Mouse (Mus musculus) midbrain, embryonic 14.5 days (tissue): ENCODE measurements at regions not wholly inside any gene's neighbourhood (a gene's known extent, or its start where the extent isn't known, plus 50 kb on each side); places are given as distances from the start of the nearest gene placed in this dataset. TPM values are rescaled to one million over a fixed set of nuclear protein-coding genes. Genes with fewer than 3 reads are reported as not detected.

Source experiments
- ATAC-seq: fragments of 200-750 bp; cut with Nextera tagmentation; 2 replicates; pipeline ENCODE4 v1.8.0; 2017; ENCODE audit warnings: moderate number of reproducible peaks, moderate library complexity; ENCODE audit not compliant: low FRiP score, low TSS enrichment
- DNase-seq: peaks from one replicate; pipeline ENCODE4 v3.0.0-alpha.2; 2015
- H3K27ac ChIP-seq: fragments of 300-500 bp; sonication (generic); replicated peaks from 2 replicates; pipeline ENCODE4 v1.5.1; 2014; ENCODE audit warnings: mild to moderate bottlenecking, low read depth, low read length, moderate library complexity
- H3K27me3 ChIP-seq: fragments of 300-500 bp; sonication (generic); 2 replicates; pipeline ENCODE4 v1.6.1; 2014; ENCODE audit warnings: low read length, control low read depth, mixed read lengths; ENCODE audit not compliant: control insufficient read depth, insufficient read depth
- H3K36me3 ChIP-seq: fragments of 300-500 bp; sonication (generic); 2 replicates; pipeline ENCODE4 v1.6.1; 2014; ENCODE audit warnings: low read length, control low read depth; ENCODE audit not compliant: control insufficient read depth, insufficient read depth
- H3K4me1 ChIP-seq: fragments of 300-500 bp; sonication (generic); 2 replicates; pipeline ENCODE4 v1.6.1; 2014; ENCODE audit warnings: mild to moderate bottlenecking, antibody characterized with exemption, low read length, control low read depth; ENCODE audit not compliant: control insufficient read depth, insufficient read depth
- H3K4me2 ChIP-seq: fragments of 300-500 bp; sonication (generic); 2 replicates; pipeline ENCODE4 v1.6.1; 2014; ENCODE audit warnings: mild to moderate bottlenecking, low read length, moderate library complexity
- H3K4me3 ChIP-seq: fragments of 300-500 bp; sonication (generic); replicated peaks from 2 replicates; pipeline ENCODE4 v1.5.1; 2014; ENCODE audit warnings: low read depth, low read length
- H3K9ac ChIP-seq: fragments of 300-500 bp; sonication (generic); replicated peaks from 2 replicates; pipeline ENCODE4 v1.6.1; 2014; ENCODE audit warnings: mild to moderate bottlenecking, low read length, moderate library complexity
- H3K9me3 ChIP-seq: fragments of 300-500 bp; sonication (generic); 2 replicates; pipeline ENCODE4 v1.6.1; 2016; ENCODE audit warnings: low read length, control low read depth, mixed read lengths; ENCODE audit not compliant: control insufficient read depth
- WGBS: fragments of 180-500 bp; shearing (Covaris S2); extraction: QIAGEN DNeasy Blood & Tissue Kit; methylation state at CpG from one replicate; pipeline ENCODE4 v1.1.7; 2014; 5-methylcytosine and 5-hydroxymethylcytosine counted together
- microRNA-seq: library from miRNA; unstranded; fragments of <30 nt; microRNA quantifications from one replicate; pipeline ENCODE4, GENCODE M21; 2016

DNA sequence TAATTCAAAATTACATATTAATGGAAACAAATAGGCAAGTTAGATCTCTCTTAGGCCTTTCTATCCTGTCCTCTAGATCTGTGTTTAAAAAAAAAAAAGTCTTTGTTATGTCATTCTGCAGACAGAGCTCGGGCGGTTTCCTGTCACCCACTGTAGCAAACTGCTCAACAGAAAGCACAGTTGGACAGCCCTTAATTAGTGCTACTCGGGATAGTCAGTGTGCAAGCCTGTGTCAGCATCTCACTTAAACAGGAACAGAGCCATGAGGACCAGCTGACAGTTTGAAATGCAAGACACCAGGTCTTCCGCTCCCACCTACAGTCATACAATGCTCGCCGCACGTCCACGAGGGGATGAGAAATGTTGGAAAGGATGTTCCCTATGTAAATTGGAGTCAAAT is 170.5 kb downstream of the Nr4a2 start:
- Histone ChIP-seq H3K4me2 (no peak overlapping the region), H3K27ac (no peak overlapping the region)
- WGBS: 79% methylated on average over 8 of the region's 8 CpGs

DNA sequence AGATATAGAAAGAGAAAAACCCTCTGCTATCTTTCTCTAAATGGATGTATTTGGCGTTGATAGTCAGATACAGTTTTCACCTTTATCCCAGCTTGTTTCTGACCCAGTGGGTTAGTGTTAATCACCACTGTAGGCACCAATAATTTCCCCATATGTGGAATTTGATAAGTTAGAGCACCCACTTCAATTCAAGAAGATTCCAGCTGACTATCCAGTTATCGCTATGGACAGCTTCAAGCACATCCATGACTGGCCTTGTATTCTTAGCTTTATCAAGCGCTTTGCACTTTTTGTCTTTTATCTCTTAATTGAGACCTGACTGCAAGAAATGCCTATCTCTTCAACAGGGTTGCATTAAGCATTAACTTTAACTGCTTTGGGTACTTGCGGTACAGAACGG is 211.3 kb downstream of the Nr4a2 start:
- H3K27me3 ChIP-seq: no peaks in the 10 kb centered on the region
- 92% methylated on average over 5 of the region's 5 CpGs for WGBS
- no peak overlapping the region for H3K27ac ChIP-seq
- no peak overlapping the region for H3K9ac ChIP-seq
- H3K4me3 ChIP-seq: no peak overlapping the region
- no peaks in the 10 kb centered on the region for H3K9me3 ChIP-seq
- no peak overlapping the region for H3K4me2 ChIP-seq
- DNase-seq: no peak
- H3K36me3 ChIP-seq: no peaks in the 10 kb centered on the region
- ATAC-seq: no peak
- no peaks in the 10 kb centered on the region for H3K4me1 ChIP-seq

More for the DNA sequence above, 170.5 kb downstream of the Nr4a2 start:
- Histone ChIP-seq H3K4me3 (no peak overlapping the region), H3K4me1 (no peaks in the 10 kb centered on the region), H3K27me3 (no peaks in the 10 kb centered on the region), H3K9me3 (no peaks in the 10 kb centered on the region), H3K9ac (no peak overlapping the region), H3K36me3 (no peaks in the 10 kb centered on the region)
- DNase-seq (no peak), ATAC-seq (no peak)

DNA sequence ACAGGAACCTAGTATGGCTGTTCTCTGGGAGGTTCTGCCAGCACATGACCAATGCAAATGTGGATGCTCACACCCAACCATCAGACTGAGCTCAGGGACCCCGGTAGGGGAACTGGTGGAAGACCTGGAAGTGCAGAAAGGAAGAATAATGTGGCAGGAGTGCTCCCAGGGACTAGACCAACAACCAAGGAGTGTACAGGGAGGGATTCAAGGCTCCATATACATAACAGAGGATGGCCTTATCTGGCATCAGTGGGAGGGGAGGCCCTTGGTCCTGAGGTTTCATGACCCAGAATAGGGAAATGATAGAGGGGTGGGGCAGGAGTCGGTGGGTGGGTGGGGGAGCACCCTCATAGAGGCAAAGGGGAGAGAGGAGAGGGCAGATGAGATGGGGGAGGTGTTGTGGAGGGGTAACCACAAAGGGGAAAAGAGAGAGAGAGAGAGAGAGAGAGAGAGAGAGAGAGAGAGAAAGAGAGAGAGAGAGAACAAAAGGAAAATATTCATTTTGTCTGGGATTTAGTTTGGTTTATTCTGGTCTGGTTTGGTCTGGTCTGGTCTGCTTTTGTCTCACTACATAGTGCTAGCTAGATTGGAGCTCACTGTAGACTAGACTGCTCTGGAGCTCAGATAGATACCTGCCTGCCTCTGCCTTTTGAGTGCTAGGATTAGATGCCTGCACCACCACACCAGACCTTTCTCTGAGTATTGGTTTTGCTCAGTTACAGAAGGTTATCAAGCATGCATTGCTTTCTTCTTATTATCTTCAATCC is 214.5 kb downstream of the Nr4a2 start:
- H3K27ac ChIP-seq: no peak overlapping the region
- no peaks in the 10 kb centered on the region for H3K9me3 ChIP-seq
- DNase-seq: no peak
- H3K4me1 ChIP-seq: no peaks in the 10 kb centered on the region
- no peak overlapping the region for H3K4me3 ChIP-seq
- H3K9ac ChIP-seq: no peak overlapping the region
- H3K27me3 ChIP-seq: no peaks in the 10 kb centered on the region
- ATAC-seq: no peak; the same call in 1 of the 2 replicates
- no peaks in the 10 kb centered on the region for H3K36me3 ChIP-seq
- no peak overlapping the region for H3K4me2 ChIP-seq
- 91% methylated on average over 2 of the region's 2 CpGs for WGBS

DNA sequence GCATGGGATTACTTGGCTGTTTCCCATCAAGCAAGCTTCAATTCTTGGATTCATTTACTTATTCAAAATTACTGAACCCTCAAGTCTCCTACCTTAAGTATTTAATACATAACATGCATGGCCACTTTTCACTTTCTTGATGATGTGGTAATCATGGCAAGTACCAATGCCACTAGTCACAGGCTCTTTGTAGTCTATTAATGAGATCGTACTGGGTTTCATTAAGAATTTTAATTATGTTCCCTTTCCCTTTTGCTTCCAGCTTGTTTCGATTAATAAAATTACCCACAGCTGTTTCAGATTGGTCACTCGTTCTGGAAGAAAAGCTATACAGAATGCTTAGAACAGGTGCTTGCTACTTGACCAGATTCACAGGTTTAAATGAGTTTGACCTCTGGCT is 238.6 kb downstream of the Nr4a2 start:
- WGBS: 72% methylated on average over 3 of the region's 3 CpGs
- H3K27me3 ChIP-seq: no peaks in the 10 kb centered on the region
- no peak overlapping the region for H3K9ac ChIP-seq
- ATAC-seq: no peak
- no peaks in the 10 kb centered on the region for H3K9me3 ChIP-seq
- DNase-seq: no peak
- H3K4me3 ChIP-seq: no peak overlapping the region
- no peaks in the 10 kb centered on the region for H3K36me3 ChIP-seq
- H3K27ac ChIP-seq: no peak overlapping the region
- H3K4me1 ChIP-seq: no peaks in the 10 kb centered on the region
- H3K4me2 ChIP-seq: no peak overlapping the region

DNA sequence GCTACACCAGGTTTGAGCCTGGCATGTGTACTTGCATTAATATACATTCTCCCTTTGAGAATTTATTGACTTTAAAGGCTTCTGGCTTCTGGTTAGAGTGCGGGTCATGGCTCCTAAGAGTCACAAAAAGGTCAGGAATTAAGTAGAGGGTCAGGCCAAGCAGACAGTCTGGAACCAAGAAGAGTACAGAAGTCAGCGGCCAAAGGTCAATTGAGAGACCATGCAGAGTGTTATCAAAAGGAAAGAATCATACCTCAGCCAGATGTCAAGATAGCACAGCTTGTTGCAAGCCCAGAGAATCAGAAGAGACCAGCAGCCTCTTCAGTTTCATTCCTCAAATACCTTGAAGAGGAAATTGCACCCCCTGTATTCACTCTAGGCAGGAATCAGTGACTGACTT is 263.0 kb downstream of the Nr4a2 start:
- WGBS: 63% methylated on average over 2 of the region's 2 CpGs
- Histone ChIP-seq H3K27me3 (no peaks in the 10 kb centered on the region), H3K4me3 (no peak overlapping the region), H3K4me2 (no peak overlapping the region), H3K9me3 (no peaks in the 10 kb centered on the region), H3K27ac (no peak overlapping the region), H3K36me3 (no peaks in the 10 kb centered on the region), H3K9ac (no peak overlapping the region), H3K4me1 (no peaks in the 10 kb centered on the region)
- ATAC-seq: no peak
- no peak for DNase-seq

DNA sequence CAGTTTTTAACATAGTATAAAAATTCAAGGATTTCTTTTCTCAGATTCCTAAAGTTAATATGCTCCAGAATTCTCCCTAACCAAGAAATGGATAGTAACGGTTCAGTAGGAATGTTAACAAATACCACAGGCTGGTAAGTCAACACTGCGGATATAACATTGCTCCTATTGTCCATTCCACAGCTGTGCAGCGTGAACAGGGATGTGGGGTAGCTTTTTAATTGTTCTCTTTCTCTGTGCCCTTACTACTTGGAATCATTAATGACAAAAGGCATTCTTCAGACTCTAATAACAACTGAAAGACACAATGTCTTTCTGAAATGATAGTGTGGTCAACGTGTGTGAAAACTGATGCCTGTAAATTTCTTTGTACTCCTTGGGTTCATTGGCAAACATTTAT is 303.3 kb downstream of the Nr4a2 start:
- Histone ChIP-seq H3K36me3 (no peaks in the 10 kb centered on the region), H3K27me3 (no peaks in the 10 kb centered on the region), H3K4me3 (no peak overlapping the region), H3K27ac (no peak overlapping the region), H3K4me1 (no peaks in the 10 kb centered on the region), H3K9ac (no peak overlapping the region), H3K4me2 (no peak overlapping the region), H3K9me3 (no peaks in the 10 kb centered on the region)
- ATAC-seq (no peak), DNase-seq (no peak)
- 32% methylated on average over 4 of the region's 4 CpGs for WGBS

DNA sequence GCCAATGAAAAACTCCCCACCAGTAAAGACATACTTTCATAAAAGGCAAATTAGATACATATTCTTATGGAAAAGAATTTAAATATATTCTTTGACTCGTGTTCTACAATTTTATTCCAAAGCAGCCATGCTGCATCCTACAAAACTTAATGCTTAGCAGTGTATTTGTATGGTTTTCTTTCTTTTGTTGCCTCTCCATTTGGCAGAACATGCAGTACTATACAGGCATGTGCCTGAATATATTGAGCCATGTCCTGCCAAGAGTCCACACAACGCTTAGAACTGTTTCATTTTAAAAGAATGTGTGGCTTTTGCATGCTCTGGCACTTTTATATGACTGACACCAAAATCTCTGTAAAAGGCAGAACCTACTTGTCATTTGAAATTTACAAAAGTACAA is 339.0 kb downstream of the Nr4a2 start:
- no peak overlapping the region for H3K4me3 ChIP-seq
- H3K27ac ChIP-seq: no peak overlapping the region
- H3K9me3 ChIP-seq: no peaks in the 10 kb centered on the region
- H3K4me2 ChIP-seq: no peak overlapping the region
- DNase-seq: no peak
- no peaks in the 10 kb centered on the region for H3K4me1 ChIP-seq
- 82% methylated on average over 2 of the region's 2 CpGs for WGBS
- no peaks in the 10 kb centered on the region for H3K27me3 ChIP-seq
- H3K9ac ChIP-seq: no peak overlapping the region
- no peak for ATAC-seq
- no peaks in the 10 kb centered on the region for H3K36me3 ChIP-seq

Small RNA genes in the stretch of these regions (microRNA-seq; reads per million reads assigned to microRNA genes)
- not detected for gene Mir195b
